24 mouse cellular contexts compared by ENCODE assay signal in the genomic region with DNA sequence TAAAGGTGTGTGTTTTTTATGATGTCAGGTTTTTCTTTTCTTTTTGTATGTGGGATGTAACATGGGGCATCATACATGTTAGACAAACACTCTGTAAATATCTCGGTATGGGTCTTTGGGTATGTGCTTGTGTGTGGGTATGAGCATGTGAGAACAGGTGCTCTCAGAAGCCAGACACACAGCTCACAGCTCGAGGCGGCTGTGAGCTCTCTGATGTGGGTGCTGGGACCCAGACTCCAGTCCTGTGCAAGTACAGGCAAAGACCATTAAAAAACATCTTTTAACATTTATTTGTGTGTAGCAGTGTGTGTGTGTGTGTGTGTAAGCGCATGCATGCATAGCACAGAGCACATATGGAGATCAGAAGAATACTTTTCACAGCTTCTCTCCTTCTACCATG. TPM values are rescaled to one million over a fixed set of nuclear protein-coding genes. Genes with fewer than 3 reads are reported as not detected.
DNase-seq lines count a peak whose midpoint lies in the region; ATAC-seq and TF ChIP-seq lines count a peak whose summit lies in the region.
"Had no signal": no experiment of that assay in that cellular context is flagged by ENCODE, and none has a peak within 500 bp of the region (broad histone marks: within the 10 kb centered on the region; RNA-seq: fewer than 3 reads in every experiment).

No protein-coding gene starts in this region.

- 33% methylated on average over 4 of the region's 4 CpGs for WGBS in thymus, adult 2 months
- 89% methylated on average over 4 of the region's 4 CpGs for WGBS in liver, embryonic 15.5 days (ENCODE audit: insufficient replicate concordance)
- 86% methylated on average over 4 of the region's 4 CpGs for WGBS in liver, postnatal 0 days (ENCODE audit: insufficient replicate concordance)
- WGBS in intestine, embryonic 16.5 days = 88% methylated on average over 4 of the region's 4 CpGs

- H3K36me3 ChIP-seq in thymus, adult 2 months (ENCODE audit: control insufficient read depth, insufficient read depth, low read length) = peaks cover 29% of the 10 kb centered on the region
- no peaks in the 10 kb centered on the region for H3K36me3 ChIP-seq in liver, embryonic 15.5 days (replicated peaks)
- H3K36me3 ChIP-seq in liver, postnatal 0 days (replicated peaks; ENCODE audit: insufficient read depth, low read length) = peaks cover 6% of the 10 kb centered on the region; the same call in 1 of the 2 replicates
- no peaks in the 10 kb centered on the region for H3K36me3 ChIP-seq in intestine, embryonic 16.5 days (ENCODE audit: control insufficient read depth, insufficient read depth, low read length)
- H3K36me3 ChIP-seq: embryonic facial prominence, embryonic 10.5 days; embryonic facial prominence, embryonic 13.5 days; forebrain, embryonic 12.5 days; forebrain, embryonic 15.5 days; heart, embryonic 10.5 days; hindbrain, embryonic 12.5 days; hindbrain, embryonic 15.5 days had no signal

- H3K4me2 ChIP-seq in liver, embryonic 15.5 days = no peak overlapping the region
- H3K4me2 ChIP-seq in liver, postnatal 0 days (ENCODE audit: low read depth, low read length) = no peak overlapping the region
- H3K4me2 ChIP-seq in intestine, embryonic 16.5 days (ENCODE audit: low read depth, low read length) = no peak overlapping the region
- H3K4me2 ChIP-seq: embryonic facial prominence, embryonic 13.5 days; forebrain, embryonic 12.5 days; forebrain, embryonic 15.5 days; hindbrain, embryonic 12.5 days; hindbrain, embryonic 15.5 days had no signal

- no peak for TF ChIP-seq CTCF in thymus, adult 2 months (IDR thresholded peaks at IDR 0.05; ENCODE audit: borderline replicate concordance, control insufficient read depth, extremely low read depth, insufficient read depth, low read length, poor library complexity)
- TF ChIP-seq CTCF in liver, postnatal 0 days (IDR thresholded peaks at IDR 0.05; ENCODE audit: low read depth) = no peak

- no peak for TF ChIP-seq POLR2A in thymus, adult 2 months (IDR thresholded peaks at IDR 0.05; ENCODE audit: control insufficient read depth, extremely low read depth, insufficient read depth, low read length, poor library complexity)

- H3K9ac ChIP-seq in liver, embryonic 15.5 days = no peak overlapping the region
- H3K9ac ChIP-seq in liver, postnatal 0 days (replicated peaks) = no peak overlapping the region
- no peak overlapping the region for H3K9ac ChIP-seq in intestine, embryonic 16.5 days (ENCODE audit: low read depth, low read length)
- H3K9ac ChIP-seq: embryonic facial prominence, embryonic 13.5 days; forebrain, embryonic 12.5 days; forebrain, embryonic 15.5 days; hindbrain, embryonic 12.5 days; hindbrain, embryonic 15.5 days had no signal

- ATAC-seq in liver, embryonic 15.5 days (ENCODE audit: insufficient read depth) = no peak
- no peak for ATAC-seq in liver, postnatal 0 days
- ATAC-seq in intestine, embryonic 16.5 days = no peak
- ATAC-seq: CD4-positive, CD25-positive, alpha-beta regulatory T cell, adult 4 months; forebrain, embryonic 15.5 days had no signal

- peak overlapping the region; percentile 64 for H3K27ac ChIP-seq in thymus, adult 2 months (ENCODE audit: control insufficient read depth, insufficient read depth, low read length)
- peak overlapping the region; percentile 53; the same call in 1 of the 2 replicates for H3K27ac ChIP-seq in liver, embryonic 15.5 days (replicated peaks)
- H3K27ac ChIP-seq in liver, postnatal 0 days (ENCODE audit: low read depth) = peak overlapping the region; percentile 36; the same call in 1 of the 2 replicates
- H3K27ac ChIP-seq in intestine, embryonic 16.5 days (ENCODE audit: low read length) = no peak overlapping the region
- H3K27ac ChIP-seq: embryonic facial prominence, embryonic 10.5 days; embryonic facial prominence, embryonic 13.5 days; forebrain, embryonic 12.5 days; forebrain, embryonic 15.5 days; hindbrain, embryonic 12.5 days; hindbrain, embryonic 15.5 days had no signal

- TF ChIP-seq EP300 in liver, postnatal 0 days (IDR thresholded peaks at IDR 0.05; ENCODE audit: low read depth) = no peak

- no peaks in the 10 kb centered on the region for H3K9me3 ChIP-seq in liver, embryonic 15.5 days (replicated peaks)
- no peaks in the 10 kb centered on the region for H3K9me3 ChIP-seq in liver, postnatal 0 days (ENCODE audit: low read length)
- no peaks in the 10 kb centered on the region for H3K9me3 ChIP-seq in intestine, embryonic 16.5 days (ENCODE audit: control insufficient read depth, low read length)
- H3K9me3 ChIP-seq: embryonic facial prominence, embryonic 10.5 days; embryonic facial prominence, embryonic 13.5 days; forebrain, embryonic 12.5 days; forebrain, embryonic 15.5 days; heart, embryonic 10.5 days; hindbrain, embryonic 12.5 days; hindbrain, embryonic 15.5 days had no signal

- peak; percentile 43 for DNase-seq in thymus, adult 2 months
- DNase-seq in thymus, postnatal 25 days = no peak
- DNase-seq in liver, postnatal 0 days = no peak
- no peak for DNase-seq in heart, adult 9 months (ENCODE audit: low spot score in 2 of 2)
- DNase-seq: adrenal gland, adult 2 months; adrenal gland, postnatal 14 days; cerebellum, adult 11 months; cerebellum, adult 2 months; cerebellum, postnatal 10 days; cerebellum, postnatal 36 days; embryo, embryonic 11 days; gastrocnemius, postnatal 25 days; heart, adult 18-20 months had no signal

- no peaks in the 10 kb centered on the region for H3K27me3 ChIP-seq in thymus, adult 2 months (ENCODE audit: control insufficient read depth, insufficient read depth, low read length)
- H3K27me3 ChIP-seq in liver, embryonic 15.5 days = no peaks in the 10 kb centered on the region
- no peaks in the 10 kb centered on the region for H3K27me3 ChIP-seq in liver, postnatal 0 days (ENCODE audit: insufficient read depth, low read length)
- no peaks in the 10 kb centered on the region for H3K27me3 ChIP-seq in intestine, embryonic 16.5 days (replicated peaks; ENCODE audit: control insufficient read depth, insufficient read depth, low read length)
- H3K27me3 ChIP-seq: embryonic facial prominence, embryonic 13.5 days; forebrain, embryonic 12.5 days; forebrain, embryonic 15.5 days; hindbrain, embryonic 12.5 days; hindbrain, embryonic 15.5 days had no signal

- H3K4me3 ChIP-seq in thymus, adult 2 months (ENCODE audit: control insufficient read depth, insufficient read depth, low read length) = no peak overlapping the region
- no peak overlapping the region for H3K4me3 ChIP-seq in liver, embryonic 15.5 days (replicated peaks)
- H3K4me3 ChIP-seq in liver, postnatal 0 days (ENCODE audit: low read depth, low read length) = no peak overlapping the region
- no peak overlapping the region for H3K4me3 ChIP-seq in intestine, embryonic 16.5 days (ENCODE audit: low read length)
- H3K4me3 ChIP-seq: embryonic facial prominence, embryonic 10.5 days; embryonic facial prominence, embryonic 13.5 days; erythroblast, embryonic 14.5 days; forebrain, embryonic 12.5 days; forebrain, embryonic 15.5 days; heart, embryonic 10.5 days; hindbrain, embryonic 12.5 days; hindbrain, embryonic 15.5 days had no signal

- peaks cover 65% of the 10 kb centered on the region for H3K4me1 ChIP-seq in thymus, adult 2 months (replicated peaks; ENCODE audit: control insufficient read depth, insufficient read depth, low read length)
- H3K4me1 ChIP-seq in liver, embryonic 15.5 days (replicated peaks) = peaks cover 90% of the 10 kb centered on the region
- peaks cover 51% of the 10 kb centered on the region for H3K4me1 ChIP-seq in liver, postnatal 0 days (ENCODE audit: insufficient read depth)
- H3K4me1 ChIP-seq in intestine, embryonic 16.5 days (ENCODE audit: control insufficient read depth, insufficient read depth, low read length) = peaks cover 9% of the 10 kb centered on the region; the same call in 1 of the 2 replicates
- H3K4me1 ChIP-seq: forebrain, embryonic 12.5 days; forebrain, embryonic 15.5 days; hindbrain, embryonic 12.5 days; hindbrain, embryonic 15.5 days had no signal

RNA-seq across cellular contexts. Expression of a gene that starts 34.3 kb away (rescaled TPM):
- 1,622 and 2,069 TPM in 2 replicates for polyA plus RNA-seq in thymus, adult 2 months (2012; rRNA removed)
- polyA plus RNA-seq in liver, embryonic 15.5 days (2015; fragmentation: Nextera tagmentation; extraction: Ambion mirVana) = 422 and 473 TPM in 2 replicates
- 249 and 250 TPM in 2 replicates for polyA plus RNA-seq in liver, postnatal 0 days (2015; fragmentation: Nextera tagmentation; extraction: Ambion mirVana)
- 371 and 393 TPM in 2 replicates for polyA plus RNA-seq in intestine, embryonic 16.5 days (2015; fragmentation: Nextera tagmentation; extraction: Ambion mirVana)

RNA-seq across cellular contexts. Expression of a gene that starts 37.0 kb away (rescaled TPM):
- polyA plus RNA-seq in thymus, adult 2 months (2012; rRNA removed) = 68.2 and 74.3 TPM in 2 replicates
- polyA plus RNA-seq in liver, embryonic 15.5 days (2015; fragmentation: Nextera tagmentation; extraction: Ambion mirVana) = 14.7 and 15.2 TPM in 2 replicates
- 6.5 and 8.1 TPM in 2 replicates for polyA plus RNA-seq in liver, postnatal 0 days (2015; fragmentation: Nextera tagmentation; extraction: Ambion mirVana)
- polyA plus RNA-seq in intestine, embryonic 16.5 days (2015; fragmentation: Nextera tagmentation; extraction: Ambion mirVana) = 19.1 and 20.4 TPM in 2 replicates
